Mouse (Mus musculus) heart, adult 2 months (tissue): ENCODE measurements around the gene Fam193b. TPM values are rescaled to one million over a fixed set of nuclear protein-coding genes. Genes with fewer than 3 reads are reported as not detected.

Experiments used
- DNase-seq, 2 experiments: peaks; one replicate each; pipeline ENCODE4 v3.0.0; 2021
- H3K27ac ChIP-seq: fragments of 200-600 bp; 2 replicates; pipeline ENCODE4 v1.8.1; 2022
- H3K27me3 ChIP-seq: fragments of 200-500 bp; 2 replicates; pipeline ENCODE4 v1.6.1; 2012; ENCODE audit warnings: mild to moderate bottlenecking, low read length, inconsistent platforms, mixed read lengths; ENCODE audit not compliant: control insufficient read depth, insufficient read depth
- H3K36me3 ChIP-seq: fragments of 200-500 bp; 2 replicates; pipeline ENCODE4 v1.6.1; 2012; ENCODE audit warnings: low read length, inconsistent platforms; ENCODE audit not compliant: control insufficient read depth, insufficient read depth
- H3K4me1 ChIP-seq: fragments of 200-500 bp; 2 replicates; pipeline ENCODE4 v1.6.1; 2011; ENCODE audit warnings: low read length; ENCODE audit not compliant: control insufficient read depth, insufficient read depth
- H3K4me3 ChIP-seq: fragments of 200-600 bp; 2 replicates; pipeline ENCODE4 v1.8.1; 2022
- H3K79me2 ChIP-seq: fragments of 200-500 bp; replicated peaks from 2 replicates; pipeline ENCODE4 v1.6.1; 2012; ENCODE audit warnings: mild to moderate bottlenecking, inconsistent platforms, low read length, moderate library complexity, mixed read lengths; ENCODE audit not compliant: control insufficient read depth, insufficient read depth
- H3K9ac ChIP-seq: fragments of 200-500 bp; 2 replicates; pipeline ENCODE4 v1.6.1; 2012; ENCODE audit warnings: low read depth, mild to moderate bottlenecking, control low read depth, inconsistent platforms, low read length, mixed read lengths
- CTCF ChIP-seq: fragments of 200-600 bp; IDR thresholded peaks from 2 replicates; pipeline ENCODE4 v1.8.1; 2022; ENCODE audit warnings: antibody characterized with exemption, mild to moderate bottlenecking, moderate library complexity
- EP300 ChIP-seq: fragments of 200-500 bp; IDR thresholded peaks from 2 replicates; pipeline ENCODE4 v1.6.1; 2011; ENCODE audit warnings: low read depth, low read length, control low read depth; ENCODE audit not compliant: insufficient read depth
- POLR2A ChIP-seq: fragments of 200-500 bp; IDR thresholded peaks from 2 replicates; pipeline ENCODE4 v1.6.1; 2011; ENCODE audit warnings: mild to moderate bottlenecking, low read depth, low read length, control low read depth; ENCODE audit not compliant: insufficient read depth
- WGBS: fragments of 180-500 bp; shearing (Covaris S2); methylation state at CpG from one replicate; pipeline ENCODE4 v1.1.7; 2018; 5-methylcytosine and 5-hydroxymethylcytosine counted together
- intact Hi-C: fragments of 180-260 bp; cut with DNase I; formaldehyde crosslinking; loops from one replicate; pipeline ENCODE4 v1.15.1; 2025
- polyA plus RNA-seq: library from polyadenylated mRNA; depleted of rRNA; stranded (reverse); fragments of >200 nt; gene quantifications from 2 replicates; pipeline ENCODE4 v1.2.3, GENCODE M21; 2012
- total RNA-seq, 2 experiments: library from RNA; stranded (reverse); gene quantifications; 2 replicates each; pipeline ENCODE4 v1.2.3; 2021

Fam193b gene
- total and polyA plus RNA-seq, 3 experiments = 11.2 to 46.1 (median 13.0) TPM

- Histone ChIP-seq H3K4me1 (peaks cover 2% of the 10 kb centered on the region; the same call in 1 of the 2 replicates), H3K36me3 (no peaks in the 10 kb centered on the region), H3K9ac (no peak overlapping the region), H3K27me3 (no peaks in the 10 kb centered on the region), H3K4me3 (no peak overlapping the region), H3K79me2 (no peaks in the 10 kb centered on the region), H3K27ac (no peak overlapping the region)
- 81% methylated on average over 10 of the region's 10 CpGs for WGBS
- TF ChIP-seq EP300 (no peak), CTCF (no peak)
- intact Hi-C loops = no loop called here
- DNase-seq = no peak
Observed at GRCm38 (mm10) chr13:55606899-55607623, 36.1 kb upstream of the Fam193b start.

- WGBS = 93% methylated on average over 3 of the region's 3 CpGs
- no peak overlapping the region for H3K9ac ChIP-seq
- no peak for DNase-seq
- H3K79me2 ChIP-seq = no peaks in the 10 kb centered on the region
- intact Hi-C loops = no loop called here
- TF ChIP-seq POLR2A (no peak), CTCF (no peak), EP300 (no peak)
- peaks cover 1% of the 10 kb centered on the region for H3K4me1 ChIP-seq
- no peak overlapping the region for H3K27ac ChIP-seq
- H3K36me3 ChIP-seq = no peaks in the 10 kb centered on the region
- H3K27me3 ChIP-seq = no peaks in the 10 kb centered on the region
- no peak overlapping the region for H3K4me3 ChIP-seq
Observed at GRCm38 (mm10) chr13:55604606-55605005, 33.7 kb upstream of the Fam193b start.

GRCm38 (mm10) chr13:55601611-55602010 lies 30.7 kb upstream of the Fam193b start:
- H3K4me3 ChIP-seq = no peak overlapping the region
- 3% methylated on average over 3 of the region's 3 CpGs for WGBS
- intact Hi-C loops = loop anchor here (1.0 to 2.0 kb wide), 3 partner anchors 21 to 125 kb away; partner anchors contain the start of genes Caml and Pcbd2

GRCm38 (mm10) chr13:55600657-55601056 lies 29.7 kb upstream of the Fam193b start:
- H3K36me3 ChIP-seq = no peaks in the 10 kb centered on the region; the same call in 1 of the 2 replicates
- H3K27me3 ChIP-seq = no peaks in the 10 kb centered on the region
- peak overlapping the region; percentile 88 for H3K9ac ChIP-seq
- DNase-seq = peak in 1 of 2 experiments; percentile 20
- TF ChIP-seq EP300 (no peak), CTCF (no peak), POLR2A (no peak)
- peaks cover 3% of the 10 kb centered on the region for H3K4me1 ChIP-seq
- intact Hi-C loops = loop anchor here (1.0 to 2.0 kb wide), 3 partner anchors 22 to 126 kb away; partner anchors contain the start of genes Caml and Pcbd2
- 7% methylated on average over 9 of the region's 9 CpGs for WGBS
- H3K27ac ChIP-seq = peak overlapping the region; percentile 74; the same call in 1 of the 2 replicates
- H3K4me3 ChIP-seq = peak overlapping the region; percentile 97
- no peaks in the 10 kb centered on the region for H3K79me2 ChIP-seq

More at GRCm38 (mm10) chr13:55601611-55602010, 30.7 kb upstream of the Fam193b start:
- TF ChIP-seq EP300 = 0 out of 2 replicates have a peak, but pooled peaks have one; percentile 55
- no peak for TF ChIP-seq POLR2A
- Histone ChIP-seq H3K4me1 (peaks cover 3% of the 10 kb centered on the region), H3K27ac (no peak overlapping the region), H3K9ac (no peak overlapping the region), H3K79me2 (no peaks in the 10 kb centered on the region), H3K36me3 (no peaks in the 10 kb centered on the region), H3K27me3 (no peaks in the 10 kb centered on the region)
- peak; percentile 67 to 89 for DNase-seq

GRCm38 (mm10) chr13:55599566-55600540 lies 28.9 kb upstream of the Fam193b start, which contains the start of gene B4galt7:
Gene B4galt7, plus strand, starts transcription at chr13:55599896.
- peaks cover 3% of the 10 kb centered on the region for H3K4me1 ChIP-seq
- 0 out of 2 replicates have a peak, but pooled peaks have one; percentile 19 for TF ChIP-seq EP300
- TF ChIP-seq POLR2A = peak; percentile 64; the same call in 1 of the 2 replicates
- no peak for TF ChIP-seq CTCF
- 7% methylated on average over 50 of the region's 51 CpGs for WGBS
- peak within 1 kb of the TSS; percentile 97 for H3K4me3 ChIP-seq
- peak within 1 kb of the TSS; percentile 74 for H3K27ac ChIP-seq
- peak within 1 kb of the TSS; percentile 88 for H3K9ac ChIP-seq
- H3K27me3 ChIP-seq = no peaks in the 10 kb centered on the region
- no peaks in the 10 kb centered on the region for H3K79me2 ChIP-seq
- no peaks in the 10 kb centered on the region; the same call in 1 of the 2 replicates for H3K36me3 ChIP-seq
- intact Hi-C loops = loop anchor here (2.0 kb wide), 2 partner anchors 23 to 127 kb away; partner anchors contain the start of genes Caml and Pcbd2
- peak; percentile 89 to 96 for DNase-seq
